Mouse (Mus musculus) erythroblast, embryonic 14.5 days (primary cell): ENCODE results near the gene Irf2.

ENCODE experiments used
- GATA1 ChIP-seq: IDR thresholded peaks from 2 replicates; pipeline ENCODE4 v1.6.1; 2012; ENCODE audit warnings: low read length, inconsistent platforms, mixed read lengths
- TAL1 ChIP-seq: IDR thresholded peaks from 3 replicates; pipeline ENCODE4 v1.6.1; 2012; ENCODE audit warnings: low read length, inconsistent platforms, mixed read lengths

DNA sequence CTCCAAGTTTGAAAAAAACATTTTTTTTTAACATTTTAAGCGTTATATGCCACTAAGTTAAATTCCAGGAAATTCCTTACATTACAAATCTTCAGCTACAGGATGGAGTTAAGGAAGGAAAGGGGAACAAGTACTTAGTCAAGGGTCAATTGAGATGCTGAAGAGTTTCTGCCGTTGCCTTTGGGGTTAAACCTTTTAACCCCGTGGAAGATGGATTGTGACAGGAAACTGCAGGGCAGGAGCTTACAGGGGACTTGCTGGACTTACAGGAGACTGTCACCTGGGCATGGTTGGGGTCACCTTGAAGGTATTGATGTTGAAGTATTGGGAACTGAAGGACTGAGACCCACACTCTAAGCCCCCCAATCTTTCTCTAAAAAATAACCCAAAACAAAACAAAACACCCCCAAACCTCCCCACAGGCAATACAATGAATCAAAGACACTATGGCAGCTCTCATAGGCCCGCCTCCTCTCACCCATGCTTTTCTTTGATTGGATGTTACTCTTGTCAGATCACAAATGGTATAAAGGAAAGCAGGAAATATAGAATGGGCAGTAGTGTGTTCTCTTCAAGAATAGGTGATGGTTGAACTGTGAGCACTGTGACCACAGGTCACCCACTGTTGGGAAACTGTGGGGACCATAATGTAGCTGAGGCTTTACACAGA is 7.9 kb downstream of the Irf2 start:
- TF ChIP-seq TAL1 (no peak), GATA1 (no peak)
